Mouse (Mus musculus): ENCODE measurements around the gene Otud3. TPM values are rescaled to one million over a fixed set of nuclear protein-coding genes. Genes with fewer than 3 reads are reported as not detected.

Gene Otud3
- 10 to 100 TPM; 16.2 to 17.6 TPM for total RNA-seq (2021)
- long read RNA-seq, experiment 1, transcript Otud3-201 (8 exons, 1,668 nt) = major isoform, 8 of 11 reads
- long read RNA-seq, experiment 1, partial matches to known transcripts = 0 of 11 reads
- long read RNA-seq, experiment 1, other reads (novel, unspliced or antisense) = 3 of 11 reads
- long read RNA-seq, experiment 2, transcript Otud3-201 (8 exons, 1,668 nt) = major isoform, 11 of 11 reads
- long read RNA-seq, experiment 2, partial matches to known transcripts = 0 of 11 reads
- long read RNA-seq, experiment 2, other reads (novel, unspliced or antisense) = 0 of 11 reads

DNA sequence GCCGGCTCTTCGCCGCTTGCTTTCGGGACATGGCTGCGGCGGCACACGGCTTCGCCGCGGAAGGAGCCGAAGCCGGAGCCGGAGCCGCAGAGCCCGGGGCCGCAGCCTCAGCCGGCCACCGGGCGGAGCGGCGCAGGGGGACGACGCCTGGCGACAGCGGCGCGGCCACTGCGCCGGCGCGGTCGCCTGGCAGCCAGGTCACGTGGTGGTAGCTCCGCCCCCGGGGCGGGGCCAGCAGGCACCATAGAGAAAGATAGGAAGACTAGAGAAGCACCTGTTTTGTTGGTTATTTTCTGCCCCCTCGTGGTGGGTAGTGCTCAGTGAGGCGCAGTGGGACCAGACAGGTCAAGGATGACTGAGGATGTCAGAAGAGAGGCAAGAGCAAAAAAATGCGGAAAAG is at the start of gene Otud3:
Gene Otud3, minus strand, starts transcription at position 149 of the 400 bp plus-strand sequence.
- peak; percentile 96 for DNase-seq (ENCODE audit: low spot score)

GRCm38 (mm10) chr4:138962719-138963118 is 49.0 kb upstream of the Otud3 start:
- DNase-seq (ENCODE audit: low spot score) = no peak

DNA sequence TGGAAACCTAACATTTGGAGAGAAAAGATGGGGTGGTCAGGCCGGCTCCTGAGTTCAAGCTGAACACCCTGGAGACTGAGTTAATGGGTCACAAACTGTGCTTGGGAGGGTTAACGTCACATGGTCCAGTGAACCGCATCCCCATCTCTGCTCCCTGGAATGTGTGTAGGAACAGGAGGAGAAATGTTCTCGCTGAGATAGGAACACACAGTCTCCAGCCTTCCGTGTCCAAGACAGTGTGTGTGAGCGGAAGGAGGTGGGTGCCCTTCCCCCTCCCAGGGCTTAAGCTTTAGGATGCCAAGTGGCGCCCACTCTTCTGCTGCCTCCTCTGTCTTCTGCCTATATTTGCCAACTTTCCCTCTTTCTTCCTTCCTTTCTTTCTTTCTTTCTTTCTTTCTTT is 46.2 kb upstream of the Otud3 start:
- no peak for DNase-seq (ENCODE audit: low spot score)

GRCm38 (mm10) chr4:138959120-138959519 is 45.4 kb upstream of the Otud3 start:
- DNase-seq (ENCODE audit: low spot score) = no peak

DNA sequence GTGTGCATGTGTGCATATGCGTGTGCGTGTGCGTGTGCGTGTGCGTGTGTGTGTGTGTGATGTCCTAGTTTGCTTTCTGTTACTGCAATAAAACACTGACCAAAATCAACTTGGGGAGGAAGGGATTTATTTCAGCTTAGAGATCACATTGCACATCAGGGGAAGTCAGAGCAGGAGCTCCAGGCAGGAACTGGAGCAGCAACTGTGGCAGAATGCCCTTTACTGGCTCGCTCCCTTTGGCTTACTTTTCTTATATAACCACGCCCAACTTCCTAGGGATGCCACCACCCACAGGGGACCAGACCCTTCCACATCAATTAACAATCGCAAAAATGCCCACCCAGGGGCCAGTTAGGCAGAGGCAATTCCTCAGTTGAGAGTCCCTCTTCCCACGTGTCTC is 44.9 kb upstream of the Otud3 start:
- peak; percentile 34 for DNase-seq (ENCODE audit: low spot score)

GRCm38 (mm10) chr4:138948257-138948656 is 34.5 kb upstream of the Otud3 start:
- no peak for DNase-seq (ENCODE audit: low spot score)

GRCm38 (mm10) chr4:138943730-138944129 is 30.0 kb upstream of the Otud3 start:
- peak; percentile 88 for DNase-seq (ENCODE audit: low spot score)

- DNase-seq (ENCODE audit: low spot score) = peak; percentile 32
Observed at GRCm38 (mm10) chr4:138941966-138942365, 28.2 kb upstream of the Otud3 start.

DNA sequence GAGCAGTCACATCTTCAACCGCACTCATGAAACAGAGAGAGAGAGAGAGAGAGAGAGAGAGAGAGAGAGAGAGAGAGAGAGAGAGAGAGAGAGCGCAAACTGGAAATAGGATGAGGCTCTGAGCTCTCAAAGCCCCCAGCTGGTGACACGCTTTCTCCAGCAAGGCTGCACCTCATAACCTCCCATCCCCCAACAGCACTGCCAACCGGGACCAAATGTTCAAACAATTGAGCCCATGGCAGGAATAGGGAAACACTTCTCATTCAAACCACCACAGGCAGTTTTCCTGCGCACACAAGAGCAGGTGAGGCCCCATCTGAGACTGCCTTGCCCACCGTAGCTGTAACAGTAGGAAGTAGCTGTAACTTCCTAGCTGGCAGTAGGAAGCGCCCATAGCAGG is 27.7 kb upstream of the Otud3 start:
- DNase-seq (ENCODE audit: low spot score) = no peak

DNA sequence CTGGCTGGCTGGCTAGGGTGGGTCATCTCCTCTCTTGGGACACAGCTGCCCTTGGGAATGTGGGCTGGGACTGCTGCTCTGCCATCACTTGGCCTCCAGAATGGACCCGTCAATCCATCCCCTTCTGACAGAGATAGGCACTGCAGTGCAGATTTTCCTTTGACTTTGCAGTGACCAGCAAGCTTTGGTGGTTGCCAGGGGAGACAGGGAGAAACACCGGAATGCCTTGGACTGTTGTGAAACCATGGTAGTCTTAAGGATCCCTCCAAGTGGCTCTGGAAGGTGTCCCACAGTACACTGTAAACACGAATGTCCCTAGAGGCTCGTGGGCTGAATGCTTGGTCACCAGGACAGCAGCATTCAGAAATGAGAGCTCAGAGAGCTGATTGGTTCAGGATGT is 25.7 kb upstream of the Otud3 start:
- peak; percentile 27 for DNase-seq (ENCODE audit: low spot score)

GRCm38 (mm10) chr4:138938495-138939269 is 24.9 kb upstream of the Otud3 start:
- no peak for DNase-seq (ENCODE audit: low spot score)

GRCm38 (mm10) chr4:138934456-138935145 is 20.9 kb upstream of the Otud3 start:
- no peak for DNase-seq (ENCODE audit: low spot score)

GRCm38 (mm10) chr4:138933862-138934261 is 20.1 kb upstream of the Otud3 start:
- no peak for DNase-seq (ENCODE audit: low spot score)

DNA sequence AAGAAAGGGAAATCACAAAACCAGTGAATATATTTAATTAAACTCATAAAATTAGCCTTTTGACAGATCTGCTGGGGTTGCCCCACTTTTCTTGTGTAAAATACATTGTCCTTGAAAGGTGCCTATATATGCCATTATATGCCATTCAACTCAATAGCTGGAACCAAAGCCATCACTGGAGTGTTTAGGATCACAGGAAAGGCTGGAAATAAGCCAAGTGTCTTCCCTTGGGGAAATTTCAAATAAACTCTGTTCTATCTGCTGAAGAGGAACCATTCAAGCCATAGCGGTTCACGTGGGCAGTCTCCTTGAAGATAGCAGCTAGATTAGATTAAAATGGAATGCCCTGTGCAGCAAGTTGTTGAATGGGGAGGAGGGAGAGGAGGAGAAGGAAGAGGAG is 11.8 kb upstream of the Otud3 start:
- no peak for DNase-seq (ENCODE audit: low spot score)

DNA sequence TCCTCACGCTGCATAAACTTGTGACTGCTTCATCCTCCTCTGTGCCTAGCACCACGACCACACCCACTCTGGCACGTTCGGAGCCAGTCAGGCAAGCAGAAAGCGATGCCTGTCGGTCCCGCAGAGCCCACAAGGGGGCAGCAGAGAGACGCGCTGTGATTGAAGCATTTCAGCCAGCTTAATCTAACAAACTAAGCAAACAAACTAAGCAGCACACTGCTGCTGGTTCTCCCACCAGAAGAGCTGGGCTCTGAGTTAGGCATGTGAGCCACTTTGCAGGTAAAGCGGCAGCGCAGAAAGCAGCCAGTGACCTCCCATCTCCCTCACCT is 8.3 kb upstream of the Otud3 start:
- DNase-seq (ENCODE audit: low spot score) = peak; percentile 96

- DNase-seq (ENCODE audit: low spot score) = no peak
Observed at GRCm38 (mm10) chr4:138921254-138922130, 7.7 kb upstream of the Otud3 start.

GRCm38 (mm10) chr4:138917282-138917681 is 3.5 kb upstream of the Otud3 start:
- no peak for DNase-seq (ENCODE audit: low spot score)

DNA sequence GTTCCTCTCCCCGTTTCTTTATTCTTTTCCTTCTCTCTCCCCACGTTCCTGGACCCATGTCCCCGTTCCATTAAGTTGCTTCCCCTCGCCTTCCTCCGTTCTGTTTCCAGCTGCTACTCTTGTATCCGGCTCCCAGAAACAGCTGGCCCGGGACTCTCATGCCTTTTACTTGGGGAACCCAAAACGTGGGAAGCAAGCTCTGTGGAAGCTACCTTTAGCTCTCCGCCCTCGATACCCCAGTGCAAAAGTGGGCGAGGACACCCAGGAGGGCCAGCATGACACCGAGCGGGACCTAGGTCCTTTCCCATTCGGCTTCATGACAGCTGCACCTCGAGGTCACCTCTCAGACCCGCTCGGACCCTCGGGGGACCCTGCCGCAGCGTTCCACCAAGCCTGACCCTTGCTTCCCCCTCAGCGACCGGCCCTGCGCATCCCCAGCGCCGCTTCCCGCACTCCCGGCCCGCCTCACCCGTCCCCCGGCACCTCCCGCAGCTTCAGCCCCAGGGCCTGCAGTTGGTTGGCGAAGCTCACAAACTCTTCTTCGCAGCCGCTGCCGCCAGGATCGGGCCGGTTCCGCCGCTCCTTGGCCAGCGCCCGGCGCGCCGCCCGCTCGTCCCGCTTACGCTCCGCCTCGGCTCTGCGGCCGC is 481 bp downstream of the Otud3 start:
- peak; percentile 34 for DNase-seq (ENCODE audit: low spot score)

- no peak for DNase-seq (ENCODE audit: low spot score)
Observed at GRCm38 (mm10) chr4:138905624-138906337, 8.0 kb downstream of the Otud3 start.

- no peak for DNase-seq (ENCODE audit: low spot score)
Observed at GRCm38 (mm10) chr4:138899361-138899760, 14.4 kb downstream of the Otud3 start.
